Mouse (Mus musculus) embryonic facial prominence, embryonic 13.5 days (tissue): ENCODE results near the gene Ppp1r17. TPM values are rescaled to one million over a fixed set of nuclear protein-coding genes. Genes with fewer than 3 reads are reported as not detected.

ENCODE experiments used
- ATAC-seq: fragments of 200-750 bp; cut with Nextera tagmentation; 2 replicates; pipeline ENCODE4 v1.8.0; 2017; ENCODE audit warnings: low read depth; ENCODE audit not compliant: insufficient number of reproducible peaks, insufficient read depth, low FRiP score, low TSS enrichment
- H3K27ac ChIP-seq: fragments of 300-500 bp; sonication (generic); 2 replicates; pipeline ENCODE4 v1.5.1; 2015; ENCODE audit warnings: moderate library complexity, mild to moderate bottlenecking, inconsistent platforms
- H3K27me3 ChIP-seq: fragments of 300-500 bp; sonication (generic); 2 replicates; pipeline ENCODE4 v1.6.1; 2015; ENCODE audit warnings: mild to moderate bottlenecking, inconsistent platforms
- H3K36me3 ChIP-seq: fragments of 300-500 bp; sonication (generic); 2 replicates; pipeline ENCODE4 v1.6.1; 2015; ENCODE audit warnings: mild to moderate bottlenecking, inconsistent platforms
- H3K4me1 ChIP-seq: fragments of 300-500 bp; sonication (generic); 2 replicates; pipeline ENCODE4 v1.6.1; 2015; ENCODE audit warnings: inconsistent platforms
- H3K4me2 ChIP-seq: fragments of 300-500 bp; sonication (generic); 2 replicates; pipeline ENCODE4 v1.6.1; 2015; ENCODE audit warnings: moderate library complexity, mild to moderate bottlenecking, inconsistent platforms
- H3K4me3 ChIP-seq: fragments of 300-500 bp; sonication (generic); 2 replicates; pipeline ENCODE4 v1.5.1; 2015; ENCODE audit warnings: mild to moderate bottlenecking, inconsistent platforms
- H3K9ac ChIP-seq: fragments of 300-500 bp; sonication (generic); 2 replicates; pipeline ENCODE4 v1.6.1; 2015; ENCODE audit warnings: mild to moderate bottlenecking, inconsistent platforms
- H3K9me3 ChIP-seq: fragments of 300-500 bp; sonication (generic); 2 replicates; pipeline ENCODE4 v1.6.1; 2016; ENCODE audit warnings: inconsistent platforms
- WGBS: fragments of 180-500 bp; shearing (Covaris S2); methylation state at CpG from one replicate; pipeline ENCODE4 v1.1.7; 2015; ENCODE audit warnings: mixed read lengths; 5-methylcytosine and 5-hydroxymethylcytosine counted together
- polyA plus RNA-seq: library from polyadenylated mRNA; unstranded; fragments of >200 nt; fragmentation: Nextera tagmentation; extraction: Ambion mirVana; gene quantifications from 2 replicates; pipeline ENCODE4 v1.2.1, GENCODE M21; 2015

Gene Ppp1r17
- polyA plus RNA-seq: 0.20 and 0.69 TPM in 2 replicates

DNA sequence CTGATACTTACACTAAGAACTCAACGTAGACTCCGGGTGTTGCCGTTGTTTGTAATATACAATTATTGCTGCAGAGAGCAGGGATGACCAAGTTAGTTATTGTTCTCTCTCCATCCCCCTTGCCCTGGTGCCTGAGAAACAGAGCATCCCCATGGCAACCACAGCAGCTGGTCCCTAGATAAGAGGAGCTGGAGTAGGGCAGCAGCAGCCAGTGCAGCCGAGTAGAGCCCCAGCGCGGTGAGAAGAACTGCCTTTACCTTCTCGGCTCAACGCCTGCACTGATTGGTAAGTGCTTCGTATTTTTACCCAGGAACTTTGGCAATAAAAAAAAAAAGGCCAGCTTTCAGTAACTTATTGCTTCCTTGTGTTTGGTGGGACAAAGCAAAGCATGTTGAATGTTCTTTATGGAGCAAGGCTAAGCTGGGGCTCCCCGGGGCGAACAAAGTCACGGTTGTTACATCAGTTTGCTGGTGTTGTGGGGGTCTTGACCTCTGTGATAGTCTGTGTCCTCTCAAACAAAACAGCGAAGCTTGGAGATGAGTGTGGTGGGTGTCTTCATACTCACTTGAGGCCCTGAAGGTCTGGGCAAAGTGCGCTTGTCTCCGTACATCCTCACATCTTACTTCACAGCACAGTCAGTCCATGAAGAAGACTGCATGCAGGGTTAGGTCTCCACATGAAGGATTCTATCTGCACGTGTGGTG is at the start of gene Ppp1r17:
Ppp1r17 (plus strand) TSS at position 207 of the 704 bp plus-strand sequence.
- H3K4me3 ChIP-seq: no peak within 1 kb of the TSS
- H3K4me2 ChIP-seq: no peak within 1 kb of the TSS
- no peak for ATAC-seq
- no peaks in the 10 kb centered on the region for H3K9me3 ChIP-seq
- H3K27ac ChIP-seq: no peak within 1 kb of the TSS
- no peaks in the 10 kb centered on the region for H3K4me1 ChIP-seq
- 64% methylated on average over 16 of the region's 16 CpGs for WGBS
- no peaks in the 10 kb centered on the region for H3K27me3 ChIP-seq
- no peaks in the 10 kb centered on the region for H3K36me3 ChIP-seq
- H3K9ac ChIP-seq: no peak within 1 kb of the TSS

DNA sequence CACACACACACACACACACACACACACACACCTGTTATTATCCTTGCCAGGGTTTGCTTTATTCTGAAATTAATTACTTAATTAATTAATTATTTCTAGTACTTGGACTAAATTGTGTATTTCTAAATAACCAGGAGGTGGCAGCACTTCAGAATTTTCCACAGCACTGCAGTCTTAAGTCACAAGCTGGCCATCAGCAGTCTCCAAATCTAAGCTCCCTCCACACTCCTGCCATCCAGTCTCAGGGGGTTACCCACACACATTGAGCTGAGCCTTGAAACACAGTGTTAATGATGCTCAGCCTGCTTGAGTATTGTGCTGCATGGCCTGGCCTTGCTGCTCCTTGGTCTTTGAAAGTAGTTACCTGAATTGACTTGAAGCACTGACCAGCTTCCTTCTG is 44.3 kb upstream of the Ppp1r17 start:
- no peak overlapping the region for H3K9ac ChIP-seq
- no peak for ATAC-seq

DNA sequence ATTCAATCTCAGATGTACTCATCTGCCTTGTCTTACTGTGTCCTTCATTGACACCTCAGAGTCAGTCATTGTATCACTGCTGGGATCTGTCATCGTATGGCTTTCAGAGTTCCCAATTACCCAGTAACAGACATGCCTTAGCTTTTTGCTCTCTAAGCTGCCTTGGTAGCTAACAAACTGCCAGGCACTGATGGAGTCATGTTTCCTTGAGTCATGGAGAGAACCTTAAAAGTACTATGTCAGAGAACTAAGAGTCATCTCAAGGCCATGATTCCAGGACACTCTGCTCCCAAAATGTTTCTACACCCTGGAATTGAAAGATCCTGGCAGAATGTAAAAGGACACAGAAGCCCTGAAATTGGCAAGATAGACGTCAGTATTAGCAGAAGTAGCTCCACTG is 37.5 kb upstream of the Ppp1r17 start:
- no peaks in the 10 kb centered on the region for H3K9me3 ChIP-seq
- WGBS: 70% methylated on average over 2 of the region's 2 CpGs
- H3K4me3 ChIP-seq: no peak overlapping the region
- H3K9ac ChIP-seq: no peak overlapping the region
- no peak overlapping the region for H3K27ac ChIP-seq
- no peaks in the 10 kb centered on the region for H3K4me1 ChIP-seq
- ATAC-seq: no peak
- H3K4me2 ChIP-seq: no peak overlapping the region
- H3K36me3 ChIP-seq: no peaks in the 10 kb centered on the region
- H3K27me3 ChIP-seq: no peaks in the 10 kb centered on the region

More for the DNA sequence above, 44.3 kb upstream of the Ppp1r17 start:
- no peaks in the 10 kb centered on the region for H3K4me1 ChIP-seq
- no peak overlapping the region for H3K4me2 ChIP-seq
- no peak overlapping the region for H3K27ac ChIP-seq
- H3K9me3 ChIP-seq: no peaks in the 10 kb centered on the region
- H3K27me3 ChIP-seq: no peaks in the 10 kb centered on the region
- no peaks in the 10 kb centered on the region for H3K36me3 ChIP-seq
- no peak overlapping the region for H3K4me3 ChIP-seq

DNA sequence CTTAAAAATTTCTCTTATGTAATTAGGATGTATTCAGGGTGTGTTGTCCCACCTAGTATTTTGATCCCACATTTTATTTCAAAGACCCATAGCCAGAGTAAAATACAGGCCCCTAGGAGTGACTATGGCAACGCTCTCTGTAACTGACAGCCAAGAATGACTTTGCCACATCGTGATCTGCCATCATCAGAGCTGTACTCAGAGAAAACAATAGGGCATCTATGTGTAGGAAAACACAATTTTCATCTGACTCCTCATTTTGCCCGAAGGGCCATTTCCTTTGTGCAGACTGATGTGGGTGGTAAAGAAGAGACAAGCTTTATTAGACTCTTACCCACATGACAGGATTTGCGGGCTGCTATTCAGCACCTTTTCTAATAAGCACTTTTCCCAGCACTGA is 8.6 kb upstream of the Ppp1r17 start:
- Histone ChIP-seq H3K4me1 (no peaks in the 10 kb centered on the region), H3K27me3 (no peaks in the 10 kb centered on the region), H3K27ac (no peak overlapping the region), H3K4me2 (no peak overlapping the region), H3K9me3 (no peaks in the 10 kb centered on the region), H3K9ac (no peak overlapping the region), H3K36me3 (no peaks in the 10 kb centered on the region), H3K4me3 (no peak overlapping the region)
- ATAC-seq: no peak
- WGBS: 49% methylated on average over 4 of the region's 4 CpGs

DNA sequence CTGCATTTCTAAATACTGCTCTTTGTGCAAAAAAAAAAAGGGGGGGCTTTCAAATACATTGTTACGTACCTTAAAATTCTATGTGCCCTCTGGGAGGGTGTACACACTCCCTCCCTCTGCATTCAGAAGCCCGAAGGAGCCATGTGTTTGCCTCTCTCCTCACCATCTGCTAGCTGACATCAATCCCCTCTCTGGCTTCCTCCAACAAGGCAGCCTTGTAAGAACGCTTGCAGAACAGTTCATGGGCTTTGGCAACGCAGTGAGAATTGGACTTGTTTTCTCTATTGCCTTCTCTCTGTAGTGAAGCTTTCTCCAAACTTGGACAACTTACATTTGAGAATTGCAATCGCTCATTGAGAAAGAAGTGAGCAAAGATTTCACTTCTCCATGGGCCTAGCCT is 4.9 kb upstream of the Ppp1r17 start:
- WGBS: 71% methylated on average over 5 of the region's 5 CpGs
- H3K4me1 ChIP-seq: no peaks in the 10 kb centered on the region
- H3K9ac ChIP-seq: no peak overlapping the region
- no peak overlapping the region for H3K4me2 ChIP-seq
- no peaks in the 10 kb centered on the region for H3K27me3 ChIP-seq
- H3K36me3 ChIP-seq: no peaks in the 10 kb centered on the region
- H3K27ac ChIP-seq: no peak overlapping the region
- no peak overlapping the region for H3K4me3 ChIP-seq
- ATAC-seq: no peak
- no peaks in the 10 kb centered on the region for H3K9me3 ChIP-seq

DNA sequence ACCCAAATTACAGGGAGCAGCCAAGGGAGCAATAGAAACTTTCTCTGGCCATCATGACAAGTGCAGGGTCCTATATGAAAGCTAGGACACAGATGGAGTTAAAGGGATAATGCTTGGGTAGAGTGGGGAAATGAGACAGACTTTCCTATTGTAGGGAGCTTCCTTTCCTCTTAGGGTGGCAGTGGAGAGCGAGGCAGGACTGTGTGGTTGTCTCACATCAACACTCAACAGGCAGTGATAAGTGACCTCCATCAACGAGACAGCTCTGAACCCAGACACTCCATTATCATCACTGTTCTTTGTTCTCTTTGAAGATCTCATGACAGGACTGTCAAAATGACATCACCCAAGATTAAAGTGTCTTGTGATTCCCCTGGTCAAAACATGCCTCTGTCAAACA is 2.3 kb downstream of the Ppp1r17 start:
- Histone ChIP-seq H3K27me3 (no peaks in the 10 kb centered on the region), H3K27ac (no peak overlapping the region), H3K9me3 (no peaks in the 10 kb centered on the region), H3K9ac (no peak overlapping the region), H3K4me3 (no peak overlapping the region), H3K4me2 (no peak overlapping the region), H3K36me3 (no peaks in the 10 kb centered on the region), H3K4me1 (no peaks in the 10 kb centered on the region)
- 60% methylated on average over 2 of the region's 2 CpGs for WGBS
- no peak for ATAC-seq

DNA sequence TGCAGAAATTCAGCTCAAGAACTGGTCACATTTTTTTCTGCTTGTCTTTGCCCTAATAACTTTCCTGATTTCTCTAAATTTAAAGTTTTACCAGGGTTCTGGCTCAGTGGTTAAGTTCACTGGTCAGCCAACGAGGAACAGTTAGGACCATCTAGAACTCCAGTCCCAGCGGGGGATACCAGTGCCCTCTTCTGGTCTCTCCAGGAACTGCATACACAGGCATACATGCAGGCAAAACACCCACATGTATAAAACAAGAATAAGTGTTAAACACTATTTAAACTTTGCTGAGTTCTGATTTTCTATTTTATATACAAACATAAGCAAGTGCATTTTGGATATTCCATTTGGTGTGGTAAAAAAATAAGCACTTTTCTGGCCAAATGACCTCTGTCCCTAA is 8.2 kb downstream of the Ppp1r17 start:
- H3K4me2 ChIP-seq: no peak overlapping the region
- no peak overlapping the region for H3K27ac ChIP-seq
- H3K27me3 ChIP-seq: no peaks in the 10 kb centered on the region
- H3K4me3 ChIP-seq: no peak overlapping the region
- no peaks in the 10 kb centered on the region for H3K9me3 ChIP-seq
- ATAC-seq: no peak
- H3K4me1 ChIP-seq: no peaks in the 10 kb centered on the region
- H3K9ac ChIP-seq: no peak overlapping the region
- no peaks in the 10 kb centered on the region for H3K36me3 ChIP-seq
- 58% methylated on average over 2 of the region's 2 CpGs for WGBS

DNA sequence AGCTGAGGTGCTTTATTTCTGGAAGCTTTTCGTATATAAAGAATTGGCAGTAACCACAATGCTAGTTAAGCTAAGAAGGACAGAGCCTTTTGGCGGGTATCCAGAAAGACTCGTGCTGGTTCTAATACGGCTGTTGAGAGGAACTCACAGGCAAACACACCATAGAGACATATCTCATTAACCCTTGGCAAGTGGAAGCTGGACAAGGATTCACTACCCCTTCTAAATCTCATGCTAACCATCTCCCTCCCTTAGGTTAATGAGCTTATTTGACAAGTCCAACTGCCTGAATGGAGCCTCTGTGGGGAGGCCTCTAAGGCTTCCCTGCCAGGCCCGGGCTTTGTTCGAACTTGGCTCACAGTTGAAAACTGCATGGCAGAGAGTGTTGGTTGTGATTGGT is 10.0 kb downstream of the Ppp1r17 start:
- H3K4me1 ChIP-seq: no peaks in the 10 kb centered on the region
- no peak overlapping the region for H3K4me2 ChIP-seq
- no peaks in the 10 kb centered on the region for H3K27me3 ChIP-seq
- no peak overlapping the region for H3K4me3 ChIP-seq
- no peaks in the 10 kb centered on the region for H3K36me3 ChIP-seq
- H3K27ac ChIP-seq: no peak overlapping the region
- 79% methylated on average over 6 of the region's 6 CpGs for WGBS
- H3K9me3 ChIP-seq: no peaks in the 10 kb centered on the region
- no peak overlapping the region for H3K9ac ChIP-seq
- no peak for ATAC-seq

DNA sequence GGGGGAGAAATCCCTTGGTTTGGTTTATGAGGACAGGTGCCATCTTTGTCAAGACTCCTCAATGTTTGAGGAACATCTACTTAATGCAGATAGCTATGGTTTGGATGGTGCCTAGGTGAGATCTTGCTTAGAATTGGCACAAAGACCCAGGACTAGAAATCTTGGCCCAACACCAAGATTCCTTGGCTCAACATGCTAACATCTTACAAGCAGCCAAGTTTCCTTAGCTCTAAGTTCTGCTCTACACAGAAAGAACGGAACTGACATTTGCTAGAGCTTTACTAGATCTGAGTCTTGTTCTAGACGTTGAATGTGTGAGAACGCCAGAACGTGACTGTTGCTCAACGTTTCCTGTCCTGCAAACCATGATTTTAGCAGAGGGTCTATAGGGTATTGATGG is 10.7 kb downstream of the Ppp1r17 start:
- no peak for ATAC-seq
- no peaks in the 10 kb centered on the region for H3K36me3 ChIP-seq
- H3K4me1 ChIP-seq: no peaks in the 10 kb centered on the region
- no peaks in the 10 kb centered on the region for H3K27me3 ChIP-seq
- no peak overlapping the region for H3K4me3 ChIP-seq
- no peak overlapping the region for H3K9ac ChIP-seq
- H3K27ac ChIP-seq: no peak overlapping the region
- no peaks in the 10 kb centered on the region for H3K9me3 ChIP-seq
- H3K4me2 ChIP-seq: no peak overlapping the region
- 87% methylated on average over 5 of the region's 5 CpGs for WGBS

DNA sequence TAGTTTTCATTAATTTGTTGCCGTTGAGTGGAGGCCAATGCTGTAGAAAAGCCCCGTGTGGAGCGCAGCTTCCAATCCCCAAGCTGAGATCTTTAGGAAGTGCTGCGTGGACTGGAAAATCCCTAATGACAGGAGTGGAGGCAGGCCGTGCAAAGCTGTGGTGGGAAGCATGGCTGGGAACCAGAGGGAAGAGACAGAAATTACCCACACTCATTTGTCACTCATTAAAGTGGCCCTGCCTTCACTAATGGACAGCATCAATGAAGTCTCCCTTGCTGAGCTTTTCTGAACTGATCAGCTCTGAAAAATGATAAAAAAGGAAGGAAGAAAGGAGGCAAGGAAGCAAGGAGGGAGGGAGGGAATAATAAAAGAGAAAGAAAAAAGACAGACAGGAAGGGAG is 12.7 kb downstream of the Ppp1r17 start:
- Histone ChIP-seq H3K27ac (no peak overlapping the region), H3K4me3 (no peak overlapping the region), H3K4me1 (no peaks in the 10 kb centered on the region), H3K4me2 (no peak overlapping the region), H3K36me3 (no peaks in the 10 kb centered on the region), H3K27me3 (no peaks in the 10 kb centered on the region), H3K9me3 (no peaks in the 10 kb centered on the region), H3K9ac (no peak overlapping the region)
- 39% methylated on average over 5 of the region's 5 CpGs for WGBS
- ATAC-seq: no peak

DNA sequence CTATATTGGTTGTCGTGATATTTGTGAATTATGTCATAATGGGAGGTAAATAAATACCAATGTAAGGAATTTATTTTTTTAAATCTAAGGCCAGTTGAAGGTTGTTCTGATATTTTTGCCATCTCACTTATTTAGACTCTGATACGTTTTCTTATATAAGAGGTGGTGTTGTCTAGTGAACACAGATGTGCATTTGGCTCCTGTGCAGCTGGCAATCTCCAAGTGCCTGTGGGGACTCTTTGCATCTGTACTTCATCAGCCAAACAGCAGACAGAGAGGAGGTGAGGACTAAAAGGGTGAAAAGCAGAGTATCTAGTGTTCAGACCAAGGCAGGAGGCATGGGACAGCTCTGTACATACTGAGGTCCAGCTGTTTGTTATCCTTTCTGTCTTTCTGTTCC is 14.9 kb downstream of the Ppp1r17 start:
- Histone ChIP-seq H3K4me2 (no peak overlapping the region), H3K27me3 (no peaks in the 10 kb centered on the region), H3K4me3 (no peak overlapping the region), H3K9ac (no peak overlapping the region), H3K9me3 (no peaks in the 10 kb centered on the region), H3K4me1 (no peaks in the 10 kb centered on the region), H3K36me3 (no peaks in the 10 kb centered on the region), H3K27ac (no peak overlapping the region)
- ATAC-seq: no peak
- 55% methylated on average over 2 of the region's 2 CpGs for WGBS

DNA sequence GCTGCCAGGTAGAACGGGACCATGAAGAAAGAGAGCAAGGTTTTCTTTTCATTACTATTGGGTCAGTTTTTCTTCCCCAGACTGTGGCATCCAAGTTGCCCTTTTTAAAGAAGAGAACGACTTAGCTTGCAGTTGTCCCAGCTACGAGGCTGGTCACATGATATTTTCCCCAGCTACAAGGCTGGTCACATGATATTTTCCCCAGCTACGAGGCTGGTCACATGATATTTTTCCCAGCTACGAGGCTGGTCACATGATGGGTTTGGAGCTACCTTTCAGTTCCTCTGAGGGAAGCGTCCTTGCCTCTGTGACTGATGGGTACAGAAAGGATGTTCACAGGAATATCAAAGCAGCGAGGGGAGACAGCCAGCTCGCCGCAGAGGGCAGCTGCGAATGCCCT is 17.8 kb downstream of the Ppp1r17 start:
- H3K27ac ChIP-seq: no peak overlapping the region
- H3K9me3 ChIP-seq: no peaks in the 10 kb centered on the region
- no peaks in the 10 kb centered on the region for H3K4me1 ChIP-seq
- no peak for ATAC-seq
- no peak overlapping the region for H3K4me3 ChIP-seq
- no peak overlapping the region for H3K9ac ChIP-seq
- 77% methylated on average over 10 of the region's 10 CpGs for WGBS
- H3K36me3 ChIP-seq: no peaks in the 10 kb centered on the region
- no peak overlapping the region for H3K4me2 ChIP-seq
- H3K27me3 ChIP-seq: no peaks in the 10 kb centered on the region
